Mouse (Mus musculus): ENCODE measurements at regions not wholly inside any gene's neighbourhood (a gene's known extent, or its start where the extent isn't known, plus 50 kb on each side); places are given as distances from the start of the nearest gene placed in this dataset.
A peak's percentile ranks its signal among the peaks of the same experiment; 100 is the strongest.

DNA sequence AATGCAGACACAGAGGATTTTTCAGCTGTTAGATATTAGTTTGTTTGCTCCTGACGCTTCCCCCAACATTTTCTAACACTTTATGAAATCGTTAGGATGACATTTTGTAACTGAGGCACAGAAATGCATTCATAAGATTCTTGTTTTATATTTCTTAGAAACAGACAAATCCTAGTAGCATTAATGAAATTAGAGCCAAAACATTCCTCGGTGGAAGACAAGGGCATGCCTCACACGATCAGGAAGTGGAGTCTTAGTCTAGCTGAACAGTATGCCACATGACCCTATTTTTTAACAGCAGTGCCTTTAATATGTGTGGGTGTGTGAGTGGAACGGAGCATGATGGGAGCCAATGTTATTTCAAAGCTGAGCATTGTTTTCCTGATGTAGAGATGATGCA is 89.7 kb upstream of the Pde3a start:
- ATAC-seq (no peak), DNase-seq (ENCODE audit: low spot score) (no peak)
- no peak overlapping the region for H3K4me3 ChIP-seq (ENCODE audit: low read depth, low read length)
- H3K27me3 ChIP-seq (replicated peaks; ENCODE audit: control insufficient read depth, insufficient read depth, low read length) = no peaks in the 10 kb centered on the region
- no peak overlapping the region for H3K4me2 ChIP-seq (ENCODE audit: low read length)
- H3K4me1 ChIP-seq (ENCODE audit: control insufficient read depth, insufficient read depth, low read length) = no peaks in the 10 kb centered on the region
- no peak overlapping the region for H3K9ac ChIP-seq (ENCODE audit: low read length)
- H3K27ac ChIP-seq (ENCODE audit: low read depth, low read length) = no peak overlapping the region
- 83% methylated on average over 5 of the region's 5 CpGs for WGBS
- no peaks in the 10 kb centered on the region for H3K9me3 ChIP-seq (replicated peaks; ENCODE audit: control insufficient read depth, low read length)
- H3K36me3 ChIP-seq (ENCODE audit: control insufficient read depth, insufficient read depth, low read length) = no peaks in the 10 kb centered on the region

DNA sequence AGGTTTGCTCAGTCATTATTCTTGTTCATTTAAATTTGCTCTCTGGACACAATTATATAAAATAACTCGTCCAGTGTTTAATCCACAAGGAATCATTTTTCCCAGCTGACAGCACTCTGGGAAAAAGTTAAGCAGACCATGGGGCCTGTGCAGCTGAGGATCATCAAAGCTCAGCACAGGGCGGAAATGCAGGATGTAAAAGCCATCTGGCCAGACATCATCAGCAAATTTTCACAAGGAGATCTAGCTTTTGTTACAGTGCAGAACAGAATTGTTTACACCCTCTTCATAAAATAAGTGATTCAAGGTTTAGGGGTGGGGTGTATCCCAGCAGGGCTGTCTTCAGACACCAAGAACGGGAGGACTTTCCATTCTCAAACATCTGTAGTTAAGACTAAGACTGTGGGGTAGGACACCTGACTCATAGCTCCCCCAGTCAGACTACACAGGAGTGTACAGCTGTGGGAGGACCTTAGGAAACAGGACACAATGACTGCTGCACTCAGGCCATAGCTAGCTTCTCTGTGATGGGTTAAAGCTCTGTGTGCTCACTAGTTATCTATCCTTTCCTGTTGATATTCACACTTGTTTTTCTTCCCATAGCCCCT is 87.3 kb upstream of the Pde3a start:
- no peaks in the 10 kb centered on the region for H3K27me3 ChIP-seq (replicated peaks; ENCODE audit: control insufficient read depth, insufficient read depth, low read length)
- WGBS = 80% methylated on average over 3 of the region's 3 CpGs
- no peak overlapping the region for H3K4me3 ChIP-seq (ENCODE audit: low read depth, low read length)
- no peaks in the 10 kb centered on the region for H3K9me3 ChIP-seq (replicated peaks; ENCODE audit: control insufficient read depth, low read length)
- H3K4me2 ChIP-seq (ENCODE audit: low read length) = no peak overlapping the region
- H3K4me1 ChIP-seq (ENCODE audit: control insufficient read depth, insufficient read depth, low read length) = no peaks in the 10 kb centered on the region
- DNase-seq (ENCODE audit: low spot score) (no peak), ATAC-seq (no peak)
- no peak overlapping the region for H3K27ac ChIP-seq (ENCODE audit: low read depth, low read length)
- H3K36me3 ChIP-seq (ENCODE audit: control insufficient read depth, insufficient read depth, low read length) = no peaks in the 10 kb centered on the region
- H3K9ac ChIP-seq (ENCODE audit: low read length) = no peak overlapping the region

GRCm38 (mm10) chr6:141167270-141167669 is 81.8 kb upstream of the Pde3a start:
- Histone ChIP-seq H3K4me2 (ENCODE audit: low read length) (no peak overlapping the region), H3K27me3 (replicated peaks; ENCODE audit: control insufficient read depth, insufficient read depth, low read length) (no peaks in the 10 kb centered on the region), H3K27ac (ENCODE audit: low read depth, low read length) (no peak overlapping the region), H3K36me3 (ENCODE audit: control insufficient read depth, insufficient read depth, low read length) (no peaks in the 10 kb centered on the region), H3K9ac (ENCODE audit: low read length) (no peak overlapping the region), H3K4me3 (ENCODE audit: low read depth, low read length) (no peak overlapping the region), H3K4me1 (ENCODE audit: control insufficient read depth, insufficient read depth, low read length) (no peaks in the 10 kb centered on the region), H3K9me3 (replicated peaks; ENCODE audit: control insufficient read depth, low read length) (no peaks in the 10 kb centered on the region)
- 83% methylated on average over 3 of the region's 3 CpGs for WGBS
- DNase-seq (ENCODE audit: low spot score) (no peak), ATAC-seq (no peak)

DNA sequence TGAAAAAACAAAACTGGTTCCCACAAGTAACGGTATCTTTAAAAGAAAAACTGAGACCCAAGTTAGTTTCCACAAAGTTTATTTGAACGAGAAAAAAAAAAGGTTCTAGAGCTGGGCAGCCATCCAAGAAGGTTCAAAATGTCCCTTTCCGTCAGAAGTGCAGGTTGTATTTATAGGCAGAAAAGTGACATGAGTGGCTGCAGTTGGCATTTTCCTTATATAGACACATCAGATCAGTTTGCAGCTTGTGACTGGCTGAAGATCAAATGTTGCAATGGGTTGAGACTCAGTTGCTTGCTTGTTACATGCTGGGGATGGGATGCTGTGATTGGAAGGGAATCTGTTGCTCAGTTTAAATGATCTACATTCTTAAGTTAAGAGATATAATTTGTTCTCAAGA is 80.7 kb upstream of the Pde3a start:
- no peaks in the 10 kb centered on the region for H3K4me1 ChIP-seq (ENCODE audit: control insufficient read depth, insufficient read depth, low read length)
- no peak for ATAC-seq

DNA sequence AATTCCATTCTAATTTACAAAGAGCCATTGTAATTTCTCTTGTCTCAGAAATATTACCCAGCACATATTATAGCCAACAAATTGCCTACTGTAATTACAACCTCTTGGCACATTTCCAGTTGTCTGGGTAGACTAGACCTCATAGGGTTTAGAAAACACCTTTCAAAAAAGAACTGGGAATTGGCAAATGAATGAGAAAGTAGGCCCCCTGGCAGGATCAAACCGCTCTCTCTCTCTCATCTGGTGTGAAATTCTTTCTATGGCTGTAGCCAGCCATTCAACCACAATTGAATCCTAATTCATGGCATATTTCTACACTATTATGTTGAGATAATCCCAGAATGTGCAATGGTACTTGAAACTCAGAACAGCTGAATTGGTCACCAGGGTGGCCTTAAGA is 65.3 kb upstream of the Pde3a start:
- H3K4me3 ChIP-seq (ENCODE audit: low read depth, low read length) = no peak overlapping the region
- no peak overlapping the region for H3K9ac ChIP-seq (ENCODE audit: low read length)
- WGBS = 5% methylated on average over 1 of the region's 1 CpGs
- H3K4me1 ChIP-seq (ENCODE audit: control insufficient read depth, insufficient read depth, low read length) = no peaks in the 10 kb centered on the region
- no peaks in the 10 kb centered on the region for H3K9me3 ChIP-seq (replicated peaks; ENCODE audit: control insufficient read depth, low read length)
- ATAC-seq (peak; percentile 71; the same call in 1 of the 2 replicates), DNase-seq (ENCODE audit: low spot score) (peak; percentile 81)
- no peaks in the 10 kb centered on the region for H3K36me3 ChIP-seq (ENCODE audit: control insufficient read depth, insufficient read depth, low read length)
- H3K4me2 ChIP-seq (ENCODE audit: low read length) = no peak overlapping the region
- H3K27ac ChIP-seq (ENCODE audit: low read depth, low read length) = no peak overlapping the region
- no peaks in the 10 kb centered on the region for H3K27me3 ChIP-seq (replicated peaks; ENCODE audit: control insufficient read depth, insufficient read depth, low read length)

More for the DNA sequence above, 80.7 kb upstream of the Pde3a start:
- Histone ChIP-seq H3K4me2 (ENCODE audit: low read length) (no peak overlapping the region), H3K9me3 (replicated peaks; ENCODE audit: control insufficient read depth, low read length) (no peaks in the 10 kb centered on the region), H3K4me3 (ENCODE audit: low read depth, low read length) (no peak overlapping the region), H3K27me3 (replicated peaks; ENCODE audit: control insufficient read depth, insufficient read depth, low read length) (no peaks in the 10 kb centered on the region), H3K27ac (ENCODE audit: low read depth, low read length) (no peak overlapping the region), H3K9ac (ENCODE audit: low read length) (no peak overlapping the region), H3K36me3 (ENCODE audit: control insufficient read depth, insufficient read depth, low read length) (no peaks in the 10 kb centered on the region)
- no peak for DNase-seq (ENCODE audit: low spot score)
- 60% methylated on average over 3 of the region's 3 CpGs for WGBS

DNA sequence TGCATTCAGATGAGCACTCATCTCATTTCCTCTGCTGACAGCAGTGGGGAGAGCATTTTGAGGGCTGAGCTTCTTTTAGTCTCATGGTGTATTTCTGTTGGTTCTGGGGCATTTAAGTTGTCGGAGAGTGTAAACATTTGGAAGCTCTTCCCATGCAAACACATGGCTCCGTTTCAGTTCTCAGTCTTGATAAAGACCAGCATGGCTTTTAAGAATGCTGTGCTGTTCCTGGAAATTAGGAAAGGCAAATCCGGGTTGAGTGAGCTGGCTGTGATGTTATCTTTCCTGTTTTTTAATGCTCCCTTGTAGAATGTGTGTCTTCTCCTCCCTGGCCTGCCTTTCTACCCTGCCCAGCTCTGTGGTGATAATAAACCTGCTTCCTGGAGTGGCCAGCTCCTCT is 61.0 kb upstream of the Pde3a start:
- no peak for ATAC-seq
- WGBS = 89% methylated on average over 3 of the region's 3 CpGs

DNA sequence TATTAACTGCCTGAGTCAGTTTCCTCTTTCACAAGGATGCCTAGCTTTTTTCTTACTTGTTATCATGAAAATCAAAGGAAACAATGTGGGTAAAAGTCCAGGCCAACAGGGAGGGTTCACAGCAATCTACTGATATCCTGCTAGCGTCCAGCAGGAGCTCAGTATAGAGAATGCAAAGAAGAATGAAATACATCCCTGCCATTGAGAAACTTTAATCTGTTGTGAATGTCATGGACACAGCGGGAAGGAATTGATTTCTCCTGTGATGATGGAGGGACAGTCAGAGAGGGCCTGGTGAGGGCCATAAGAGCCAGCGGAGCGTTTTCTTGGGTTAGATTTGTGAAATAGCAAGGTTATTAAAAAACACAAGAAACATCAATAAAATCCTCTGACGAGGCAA is 60.0 kb upstream of the Pde3a start:
- no peak overlapping the region for H3K27ac ChIP-seq (ENCODE audit: low read depth, low read length)
- 66% methylated on average over 5 of the region's 5 CpGs for WGBS
- no peak overlapping the region for H3K4me3 ChIP-seq (ENCODE audit: low read depth, low read length)
- H3K27me3 ChIP-seq (replicated peaks; ENCODE audit: control insufficient read depth, insufficient read depth, low read length) = no peaks in the 10 kb centered on the region
- H3K4me2 ChIP-seq (ENCODE audit: low read length) = no peak overlapping the region
- peak; percentile 25 for DNase-seq (ENCODE audit: low spot score)
- no peak overlapping the region for H3K9ac ChIP-seq (ENCODE audit: low read length)
- no peaks in the 10 kb centered on the region for H3K4me1 ChIP-seq (ENCODE audit: control insufficient read depth, insufficient read depth, low read length)
- H3K36me3 ChIP-seq (ENCODE audit: control insufficient read depth, insufficient read depth, low read length) = no peaks in the 10 kb centered on the region
- ATAC-seq = peak; percentile 42; the same call in 1 of the 2 replicates
- H3K9me3 ChIP-seq (replicated peaks; ENCODE audit: control insufficient read depth, low read length) = no peaks in the 10 kb centered on the region

More for the DNA sequence above, 61.0 kb upstream of the Pde3a start:
- H3K4me3 ChIP-seq (ENCODE audit: low read depth, low read length) = no peak overlapping the region
- no peaks in the 10 kb centered on the region for H3K27me3 ChIP-seq (replicated peaks; ENCODE audit: control insufficient read depth, insufficient read depth, low read length)
- no peaks in the 10 kb centered on the region for H3K36me3 ChIP-seq (ENCODE audit: control insufficient read depth, insufficient read depth, low read length)
- H3K27ac ChIP-seq (ENCODE audit: low read depth, low read length) = no peak overlapping the region
- no peaks in the 10 kb centered on the region for H3K4me1 ChIP-seq (ENCODE audit: control insufficient read depth, insufficient read depth, low read length)
- H3K9me3 ChIP-seq (replicated peaks; ENCODE audit: control insufficient read depth, low read length) = no peaks in the 10 kb centered on the region
- DNase-seq (ENCODE audit: low spot score) = no peak
- no peak overlapping the region for H3K9ac ChIP-seq (ENCODE audit: low read length)
- H3K4me2 ChIP-seq (ENCODE audit: low read length) = no peak overlapping the region

- WGBS = 81% methylated on average over 3 of the region's 3 CpGs
- H3K36me3 ChIP-seq (ENCODE audit: control insufficient read depth, insufficient read depth, low read length) = no peaks in the 10 kb centered on the region
- H3K27me3 ChIP-seq (replicated peaks; ENCODE audit: control insufficient read depth, insufficient read depth, low read length) = no peaks in the 10 kb centered on the region
- no peaks in the 10 kb centered on the region for H3K9me3 ChIP-seq (replicated peaks; ENCODE audit: control insufficient read depth, low read length)
- DNase-seq (ENCODE audit: low spot score) = no peak
- H3K27ac ChIP-seq (ENCODE audit: low read depth, low read length) = no peak overlapping the region
- no peak for ATAC-seq
- no peak overlapping the region for H3K9ac ChIP-seq (ENCODE audit: low read length)
- H3K4me3 ChIP-seq (ENCODE audit: low read depth, low read length) = no peak overlapping the region
- H3K4me1 ChIP-seq (ENCODE audit: control insufficient read depth, insufficient read depth, low read length) = no peaks in the 10 kb centered on the region
- no peak overlapping the region for H3K4me2 ChIP-seq (ENCODE audit: low read length)
Measured at GRCm38 (mm10) chr6:141189701-141190100, 59.4 kb upstream of the Pde3a start.

DNA sequence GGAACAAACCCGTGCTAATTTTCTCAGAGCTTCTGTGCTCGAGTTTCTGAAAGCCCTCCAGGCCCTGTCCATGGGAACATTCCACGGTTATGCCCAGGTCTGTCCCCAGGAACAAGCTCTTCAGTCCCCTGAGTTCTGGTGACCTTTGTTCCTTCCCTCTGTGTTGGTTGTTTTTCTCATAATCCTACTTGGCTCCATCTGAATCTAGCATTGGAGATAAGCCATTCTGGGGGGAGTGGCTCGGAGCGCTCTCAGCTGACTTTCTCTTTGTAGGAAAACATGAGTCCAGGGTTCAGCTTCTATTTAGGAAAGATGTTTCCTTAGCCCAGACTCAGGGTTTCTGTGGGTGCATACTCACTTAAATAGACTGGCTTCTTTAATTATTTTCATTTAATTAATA is 58.7 kb upstream of the Pde3a start:
- Histone ChIP-seq H3K36me3 (ENCODE audit: control insufficient read depth, insufficient read depth, low read length) (no peaks in the 10 kb centered on the region), H3K4me2 (ENCODE audit: low read length) (no peak overlapping the region), H3K27ac (ENCODE audit: low read depth, low read length) (no peak overlapping the region), H3K27me3 (replicated peaks; ENCODE audit: control insufficient read depth, insufficient read depth, low read length) (no peaks in the 10 kb centered on the region), H3K4me1 (ENCODE audit: control insufficient read depth, insufficient read depth, low read length) (no peaks in the 10 kb centered on the region), H3K4me3 (ENCODE audit: low read depth, low read length) (no peak overlapping the region), H3K9ac (ENCODE audit: low read length) (no peak overlapping the region), H3K9me3 (replicated peaks; ENCODE audit: control insufficient read depth, low read length) (no peaks in the 10 kb centered on the region)
- no peak for DNase-seq (ENCODE audit: low spot score)
- ATAC-seq = no peak
- WGBS = 92% methylated on average over 5 of the region's 5 CpGs

All from forebrain, embryonic 14.5 days (tissue).